Mouse (Mus musculus): ENCODE measurements around the gene Nmnat1. TPM values are rescaled to one million over a fixed set of nuclear protein-coding genes. Genes with fewer than 3 reads are reported as not detected.

Nmnat1 gene
- total and polyA plus RNA-seq, 3 experiments = 19.8 to 22.3 TPM; not detected in 1

- 0 out of 4 replicates have a peak, but pooled peaks of 1 of the 2 experiments have one; percentile 6 for TF ChIP-seq EP300 (IDR thresholded peaks at IDR 0.05; ENCODE audit: low read depth in 1 of 2, low read length in 2 of 2)
- peak; percentile 82; the same call in 1 of the 2 replicates for TF ChIP-seq MAZ (IDR thresholded peaks at IDR 0.05; ENCODE audit: low read depth, low read length)
- TF ChIP-seq USF1 (IDR thresholded peaks at IDR 0.05; ENCODE audit: low read depth, low read length) = peak; percentile 98
- TF ChIP-seq JUND (IDR thresholded peaks at IDR 0.05; ENCODE audit: low read depth, low read length) = no peak
Measured at GRCm38 (mm10) chr4:149426325-149427199, 58.4 kb downstream of the Nmnat1 start, which contains the start of gene Ube4b (continued).

- H3K27me3 ChIP-seq (ENCODE audit: control insufficient read depth in 1 of 2, insufficient read depth in 2 of 2, low read length in 2 of 2) = no peaks in the 10 kb centered on the region
- H3K36me3 ChIP-seq (ENCODE audit: control insufficient read depth in 1 of 2, insufficient read depth in 2 of 2, low read length in 2 of 2) = peaks cover 0 to 15% of the 10 kb centered on the region in 2 experiments; a peak in 2 of 4 replicates
- H3K9ac ChIP-seq (ENCODE audit: control insufficient read depth, low read depth, low read length, poor library complexity, severe bottlenecking) = peak overlapping the region; percentile 95
- H3K4me3 ChIP-seq (ENCODE audit: control insufficient read depth in 1 of 2, insufficient read depth in 1 of 2, low read depth in 2 of 2, low read length in 2 of 2) = peak overlapping the region; percentile 83 to 85
- peaks cover 45% of the 10 kb centered on the region for H3K79me2 ChIP-seq (ENCODE audit: control insufficient read depth, insufficient read depth, low read length, poor library complexity)
- no peak for DNase-seq (ENCODE audit: low read depth, low spot score)
- peak overlapping the region; percentile 94 for H3K27ac ChIP-seq (ENCODE audit: control insufficient read depth, low read depth, low read length)
- TF ChIP-seq HCFC1 (IDR thresholded peaks at IDR 0.05; ENCODE audit: low read depth, low read length) = no peak
- peak; percentile 47 for TF ChIP-seq MXI1 (IDR thresholded peaks at IDR 0.05; ENCODE audit: low read depth, low read length)
- TF ChIP-seq RCOR1 (IDR thresholded peaks at IDR 0.05; ENCODE audit: low read depth, low read length) = no peak
- TF ChIP-seq TBP (IDR thresholded peaks at IDR 0.05; ENCODE audit: low read depth, low read length) = no peak
- no peak for TF ChIP-seq MYB (IDR thresholded peaks at IDR 0.05; ENCODE audit: low read depth, low read length)
- TF ChIP-seq CTCF (IDR thresholded peaks at IDR 0.05 in 2 of 3, conservative IDR thresholded peaks at IDR 0.05 in 1 of 3; ENCODE audit: control insufficient read depth in 1 of 3, insufficient read depth in 1 of 3, low read depth in 2 of 3, low read length in 3 of 3, poor library complexity in 1 of 3, severe bottlenecking in 1 of 3) = no peak
- H3K9me3 ChIP-seq (replicated peaks; ENCODE audit: insufficient read depth, low read length) = no peaks in the 10 kb centered on the region
- peaks cover 7 to 13% of the 10 kb centered on the region in 2 experiments for H3K4me1 ChIP-seq (ENCODE audit: control insufficient read depth in 1 of 2, insufficient read depth in 2 of 2, low read length in 2 of 2)
Measured at GRCm38 (mm10) chr4:149425801-149426292, 59.2 kb downstream of the Nmnat1 start.

GRCm38 (mm10) chr4:149424755-149425154 lies 60.2 kb downstream of the Nmnat1 start:
- Histone ChIP-seq H3K9ac (ENCODE audit: control insufficient read depth, low read depth, low read length, poor library complexity, severe bottlenecking) (peak overlapping the region; percentile 95), H3K4me1 (ENCODE audit: control insufficient read depth in 1 of 2, insufficient read depth in 2 of 2, low read length in 2 of 2) (peaks cover 7 to 13% of the 10 kb centered on the region in 2 experiments), H3K9me3 (replicated peaks; ENCODE audit: insufficient read depth, low read length) (no peaks in the 10 kb centered on the region), H3K79me2 (ENCODE audit: control insufficient read depth, insufficient read depth, low read length, poor library complexity) (peaks cover 55% of the 10 kb centered on the region), H3K27me3 (ENCODE audit: control insufficient read depth in 1 of 2, insufficient read depth in 2 of 2, low read length in 2 of 2) (no peaks in the 10 kb centered on the region), H3K27ac (ENCODE audit: control insufficient read depth, low read depth, low read length) (no peak overlapping the region), H3K4me3 (ENCODE audit: control insufficient read depth in 1 of 2, insufficient read depth in 1 of 2, low read depth in 2 of 2, low read length in 2 of 2) (peak overlapping the region; percentile 83 to 85), H3K36me3 (ENCODE audit: control insufficient read depth in 1 of 2, insufficient read depth in 2 of 2, low read length in 2 of 2) (peaks cover 0 to 15% of the 10 kb centered on the region in 2 experiments; a peak in 2 of 4 replicates)
- peak; percentile 35 for DNase-seq (ENCODE audit: low read depth, low spot score)
- TF ChIP-seq ELF1 (IDR thresholded peaks at IDR 0.05; ENCODE audit: low read depth, low read length) (no peak), MAZ (IDR thresholded peaks at IDR 0.05; ENCODE audit: low read depth, low read length) (no peak), NRF1 (IDR thresholded peaks at IDR 0.05; ENCODE audit: insufficient read depth, low read depth, low read length, poor library complexity, severe bottlenecking) (no peak), ZC3H11A (IDR thresholded peaks at IDR 0.05; ENCODE audit: low read depth, low read length) (no peak), MEF2A (IDR thresholded peaks at IDR 0.05; ENCODE audit: extremely low read depth, insufficient replicate concordance, low read depth, low read length, poor library complexity, severe bottlenecking) (no peak), TCF12 (IDR thresholded peaks at IDR 0.05; ENCODE audit: low read depth, low read length) (no peak), USF1 (IDR thresholded peaks at IDR 0.05; ENCODE audit: low read depth, low read length) (no peak), ETS1 (IDR thresholded peaks at IDR 0.05; ENCODE audit: low read depth, low read length) (no peak), NELFE (IDR thresholded peaks at IDR 0.05; ENCODE audit: low read depth, low read length) (no peak), TAL1 (IDR thresholded peaks at IDR 0.05; ENCODE audit: low read length) (no peak), POLR2A (IDR thresholded peaks at IDR 0.05; ENCODE audit: control insufficient read depth in 1 of 2, insufficient read depth in 1 of 2, low read depth in 1 of 2, low read length in 2 of 2, poor library complexity in 1 of 2) (no peak), USF2 (IDR thresholded peaks at IDR 0.05; ENCODE audit: borderline replicate concordance in 1 of 2, insufficient read depth in 1 of 2, low read depth in 1 of 2, low read length in 2 of 2) (no peak)

Data from MEL (cell line).